Mouse (Mus musculus) embryonic facial prominence, embryonic 10.5 days (tissue): Measurements from ENCODE around the gene Rnaset2b. TPM values are rescaled to one million over a fixed set of nuclear protein-coding genes. Genes with fewer than 3 reads are reported as not detected.
"Not testable (repeated sequence)": the region's sequence is repeated elsewhere in the genome, so short reads cannot be mapped to it uniquely, and the experiment has no call there.

Experiments
- DNase-seq: peaks from one replicate; pipeline ENCODE4 v3.0.0-alpha.2; 2017; ENCODE audit warnings: low spot score
- H3K27ac ChIP-seq: fragments of 300-500 bp; sonication (generic); replicated peaks from 2 replicates; pipeline ENCODE4 v1.5.1; 2016; ENCODE audit warnings: mild to moderate bottlenecking
- H3K27me3 ChIP-seq: fragments of 300-500 bp; sonication (generic); replicated peaks from 2 replicates; pipeline ENCODE4 v1.6.1; 2016; ENCODE audit warnings: low read depth, mild to moderate bottlenecking; ENCODE audit not compliant: poor library complexity, severe bottlenecking
- H3K36me3 ChIP-seq: fragments of 300-500 bp; sonication (generic); replicated peaks from 2 replicates; pipeline ENCODE4 v1.6.1; 2016; ENCODE audit warnings: mild to moderate bottlenecking, moderate library complexity
- H3K4me1 ChIP-seq: fragments of 300-500 bp; sonication (generic); 2 replicates; pipeline ENCODE4 v1.6.1; 2016
- H3K4me3 ChIP-seq: fragments of 300-500 bp; sonication (generic); 2 replicates; pipeline ENCODE4 v1.5.1; 2016; ENCODE audit warnings: mild to moderate bottlenecking, moderate library complexity
- H3K9me3 ChIP-seq: fragments of 300-500 bp; sonication (generic); 2 replicates; pipeline ENCODE4 v1.6.1; 2016; ENCODE audit warnings: mild to moderate bottlenecking
- WGBS: fragments of 180-500 bp; shearing (Covaris S2); methylation state at CpG from one replicate; pipeline ENCODE4 v1.1.7; 2016; 5-methylcytosine and 5-hydroxymethylcytosine counted together
- polyA plus RNA-seq: library from polyadenylated mRNA; unstranded; fragments of >200 nt; fragmentation: Nextera tagmentation; extraction: Ambion mirVana; gene quantifications from 2 replicates; pipeline ENCODE4 v1.2.1, GENCODE M21; 2016

Rnaset2b gene
- polyA plus RNA-seq, 1 experiment from 2014 or later: 126 TPM

GRCm38 (mm10) chr17:6997778-6998490 is 27.5 kb downstream of the Rnaset2b start:
- H3K27me3 ChIP-seq, DNase-seq, H3K9me3 ChIP-seq, H3K4me3 ChIP-seq, H3K36me3 ChIP-seq, H3K27ac ChIP-seq, H3K4me1 ChIP-seq: not testable (repeated sequence)
- 76% methylated on average over 2 of the region's 7 CpGs for WGBS

DNA sequence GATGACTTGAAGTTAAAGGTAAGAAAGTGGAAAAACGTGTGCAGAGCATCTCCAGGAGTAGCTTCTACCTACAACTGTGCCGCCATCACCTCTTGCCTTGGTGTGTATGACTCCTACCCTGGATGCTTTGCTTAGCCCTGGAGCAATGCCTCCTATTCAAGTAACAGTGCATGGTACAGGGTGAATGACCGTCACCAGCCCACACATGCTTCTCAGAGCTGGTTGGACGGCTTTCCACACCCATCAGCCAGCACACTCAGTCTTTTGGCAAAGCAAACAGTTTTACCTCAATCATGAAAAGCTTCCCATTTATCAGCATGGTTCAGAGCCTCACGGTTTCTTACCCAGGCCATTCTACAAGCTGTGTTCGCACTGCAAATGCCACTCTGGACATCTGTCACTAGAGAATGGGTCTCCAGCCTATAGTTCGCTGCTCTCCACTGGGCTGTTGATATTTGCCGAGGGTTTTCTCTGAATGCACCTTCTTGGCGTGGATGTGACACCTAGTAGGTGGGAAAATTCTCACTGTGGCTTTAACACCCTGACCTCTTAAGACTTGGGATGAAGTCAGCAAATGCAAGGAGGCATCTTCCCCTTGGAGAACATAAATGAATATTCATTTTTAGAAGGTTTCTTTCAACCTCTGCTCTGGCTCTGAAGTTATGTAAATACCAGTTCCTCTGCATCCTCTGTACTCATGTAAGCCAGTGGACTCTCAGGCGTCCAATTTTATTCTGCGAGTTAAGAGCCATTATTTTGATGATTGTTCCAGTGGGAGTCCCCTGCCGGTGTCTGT is 31.6 kb downstream of the Rnaset2b start:
- not testable (repeated sequence) for H3K27ac ChIP-seq, H3K4me1 ChIP-seq, H3K36me3 ChIP-seq, H3K4me3 ChIP-seq, DNase-seq, H3K27me3 ChIP-seq, H3K9me3 ChIP-seq
- WGBS: 89% methylated on average over 9 of the region's 12 CpGs

DNA sequence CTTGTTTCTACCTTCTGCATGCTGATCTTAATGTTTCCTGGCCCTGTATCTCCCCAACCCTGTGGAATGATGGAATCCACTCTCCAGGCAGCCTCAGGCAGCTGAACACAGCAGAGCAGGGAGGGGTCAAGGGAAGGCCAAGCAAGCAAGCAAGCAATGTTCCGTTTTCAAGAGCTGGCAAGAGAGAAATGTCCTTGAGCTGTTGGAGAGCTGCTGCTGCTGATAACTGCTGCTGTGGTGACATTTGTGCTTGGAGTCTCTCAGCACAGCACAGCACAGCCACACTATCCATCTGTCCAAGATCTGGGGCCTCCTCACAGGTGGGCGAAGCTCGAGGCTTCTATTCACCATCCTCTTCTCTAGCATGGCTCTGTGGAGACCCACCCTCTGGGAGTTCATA is 33.0 kb downstream of the Rnaset2b start:
- no CpG with 5 or more reads among the region's 3 CpGs for WGBS
- DNase-seq, H3K27ac ChIP-seq, H3K4me3 ChIP-seq, H3K36me3 ChIP-seq, H3K4me1 ChIP-seq, H3K27me3 ChIP-seq, H3K9me3 ChIP-seq: not testable (repeated sequence)

GRCm38 (mm10) chr17:7005646-7006045 is 35.2 kb downstream of the Rnaset2b start:
- not testable (repeated sequence) for H3K4me3 ChIP-seq, H3K9me3 ChIP-seq, H3K27ac ChIP-seq, H3K36me3 ChIP-seq, H3K27me3 ChIP-seq, DNase-seq, H3K4me1 ChIP-seq
- WGBS: 48% methylated on average over 4 of the region's 4 CpGs

DNA sequence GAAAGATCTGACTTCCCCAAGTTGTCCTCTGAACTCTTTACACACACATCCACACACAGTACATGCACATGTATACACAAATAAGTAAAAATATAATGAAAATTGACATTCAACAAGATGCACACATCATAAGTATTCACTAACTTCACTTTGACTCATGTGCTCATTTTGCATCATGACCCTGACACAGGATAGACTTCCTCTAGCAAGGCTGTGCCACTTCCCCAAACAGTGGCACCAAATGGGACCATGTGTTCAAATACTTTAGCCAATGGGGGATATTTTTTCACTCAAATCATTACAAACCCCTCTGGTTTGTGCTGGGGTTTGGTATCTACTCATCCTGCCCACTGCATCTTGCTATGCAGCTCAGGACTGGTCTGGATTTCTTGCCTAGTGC is 38.5 kb downstream of the Rnaset2b start:
- not testable (repeated sequence) for H3K4me3 ChIP-seq, DNase-seq

DNA sequence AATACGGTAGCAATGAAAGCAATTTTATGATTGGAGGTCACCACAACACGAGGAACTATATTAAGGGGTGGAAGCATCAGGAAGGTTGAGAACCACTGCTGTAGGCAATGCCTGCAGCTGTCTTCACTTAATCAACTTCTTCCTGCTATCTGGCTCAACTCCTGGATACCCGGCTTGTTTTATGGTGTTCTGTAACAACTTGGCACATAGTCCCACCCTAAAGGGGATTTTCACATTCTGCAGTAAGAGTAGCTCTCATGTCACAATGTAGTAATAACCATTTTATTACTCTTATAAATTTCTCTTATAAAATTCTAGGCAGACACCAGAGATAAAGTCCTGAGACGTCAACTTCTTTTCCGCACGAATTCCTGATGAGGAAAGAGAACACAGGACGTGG is 39.0 kb downstream of the Rnaset2b start:
- no CpG with 5 or more reads among the region's 7 CpGs for WGBS
- not testable (repeated sequence) for H3K4me3 ChIP-seq, H3K27ac ChIP-seq, H3K36me3 ChIP-seq, DNase-seq, H3K27me3 ChIP-seq, H3K4me1 ChIP-seq, H3K9me3 ChIP-seq

More for the DNA sequence above, 38.5 kb downstream of the Rnaset2b start:
- not testable (repeated sequence) for H3K36me3 ChIP-seq, H3K27ac ChIP-seq, H3K4me1 ChIP-seq, H3K9me3 ChIP-seq, H3K27me3 ChIP-seq

- not testable (repeated sequence) for H3K36me3 ChIP-seq, H3K27ac ChIP-seq, DNase-seq, H3K9me3 ChIP-seq, H3K27me3 ChIP-seq, H3K4me1 ChIP-seq, H3K4me3 ChIP-seq
- 70% methylated on average over 7 of the region's 9 CpGs for WGBS
Measured at GRCm38 (mm10) chr17:7009901-7010300, 39.5 kb downstream of the Rnaset2b start.

DNA sequence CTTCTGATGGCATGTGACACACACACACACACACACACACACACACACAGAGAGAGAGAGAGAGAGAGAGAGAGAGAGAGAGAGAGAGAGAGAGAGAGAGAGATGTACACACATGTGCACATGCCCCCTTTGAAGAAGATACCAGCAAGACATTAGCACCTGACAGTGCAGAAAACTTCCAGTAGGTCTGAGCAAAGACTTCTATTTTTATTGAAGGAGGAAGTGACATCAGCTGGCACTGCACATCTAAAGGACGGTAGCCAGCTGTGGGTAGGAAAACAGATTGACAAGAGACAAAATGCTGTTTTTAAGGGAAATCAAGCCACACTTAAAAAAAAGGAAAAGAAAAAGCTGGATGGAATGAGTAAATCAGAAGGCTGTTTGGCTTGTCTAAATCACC is 43.8 kb downstream of the Rnaset2b start:
- not testable (repeated sequence) for H3K4me3 ChIP-seq, DNase-seq, H3K27me3 ChIP-seq, H3K27ac ChIP-seq, H3K36me3 ChIP-seq, H3K9me3 ChIP-seq, H3K4me1 ChIP-seq
- no CpG with 5 or more reads among the region's 1 CpGs for WGBS

DNA sequence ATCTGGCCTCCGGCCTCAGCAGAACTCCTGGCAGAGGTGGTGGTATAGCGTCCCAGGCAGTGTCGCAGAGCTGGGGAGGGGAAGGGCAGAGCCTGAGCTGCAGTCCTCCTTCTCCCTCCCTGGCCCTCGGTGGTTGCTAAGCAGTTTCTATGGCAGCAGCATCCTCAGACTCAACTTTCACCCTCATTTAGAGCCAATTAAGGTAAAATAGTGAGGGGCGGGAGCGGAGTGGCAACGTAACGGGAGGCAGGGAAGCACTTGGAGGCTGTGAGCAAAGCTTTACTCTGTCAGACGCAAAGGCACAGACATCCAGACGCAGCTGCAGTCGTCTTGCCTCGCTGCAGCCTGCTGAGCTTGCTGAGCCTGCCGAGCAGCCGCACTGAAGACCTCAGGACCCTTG is 54.8 kb downstream of the Rnaset2b start, which contains the start of gene Gm1604a:
Gm1604a (plus strand) TSS at position 312 of the 400 bp plus-strand sequence.
- not testable (repeated sequence) for H3K4me3 ChIP-seq, H3K4me1 ChIP-seq
- 16% methylated on average over 10 of the region's 14 CpGs for WGBS

GRCm38 (mm10) chr17:7025764-7026346 is 55.4 kb downstream of the Rnaset2b start:
- H3K27me3 ChIP-seq, H3K27ac ChIP-seq, H3K4me1 ChIP-seq, DNase-seq, H3K36me3 ChIP-seq, H3K4me3 ChIP-seq, H3K9me3 ChIP-seq: not testable (repeated sequence)
- WGBS: 55% methylated on average over 3 of the region's 14 CpGs

More for the DNA sequence above, 54.8 kb downstream of the Rnaset2b start, which contains the start of gene Gm1604a:
- not testable (repeated sequence) for H3K27ac ChIP-seq, H3K27me3 ChIP-seq, H3K9me3 ChIP-seq, DNase-seq, H3K36me3 ChIP-seq

DNA sequence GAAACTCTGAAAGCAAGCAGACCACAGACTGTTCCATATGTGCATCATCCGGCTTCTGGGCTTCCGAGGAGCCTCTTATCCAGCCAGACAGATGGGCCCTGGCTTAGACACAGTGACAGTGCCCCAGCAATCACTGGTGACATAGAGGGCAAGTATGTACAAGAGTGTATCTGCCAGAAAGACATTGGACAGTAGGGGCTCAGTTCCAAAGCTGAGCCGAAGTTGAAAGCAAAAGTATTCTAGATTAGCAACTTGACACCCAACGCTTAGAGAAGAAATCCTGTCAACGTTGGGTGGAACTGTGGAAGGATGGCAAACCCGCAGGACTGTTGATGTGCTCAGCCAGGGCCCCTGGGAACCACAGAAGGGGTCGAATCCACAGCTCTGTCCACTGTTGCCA is 59.8 kb downstream of the Rnaset2b start:
- not testable (repeated sequence) for H3K27ac ChIP-seq

DNA sequence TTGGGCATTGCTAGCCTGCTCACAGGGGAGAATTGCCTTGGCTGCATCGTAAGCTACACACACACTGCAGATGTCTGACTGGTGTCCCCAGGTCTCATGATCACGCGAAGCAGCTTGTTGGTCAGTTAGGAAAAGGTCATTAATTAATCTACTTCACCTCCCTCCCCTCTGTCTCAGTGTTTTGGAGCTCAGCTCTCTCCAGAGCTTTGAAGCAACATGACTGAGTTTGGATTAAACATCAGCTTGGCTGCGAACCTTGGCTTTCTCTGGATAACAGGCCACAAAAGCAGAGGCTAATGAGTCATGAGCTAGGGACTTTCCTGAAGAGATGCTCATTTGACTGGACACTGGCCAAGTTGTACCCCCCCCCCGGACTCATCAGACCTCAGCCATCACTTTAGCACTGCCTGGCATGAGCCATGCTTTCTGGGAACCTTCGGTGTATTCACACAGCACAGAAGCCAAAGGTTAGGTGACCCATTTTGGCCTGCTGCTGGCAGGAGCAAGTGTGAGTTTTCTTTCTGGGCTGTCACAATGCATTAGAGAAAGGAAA is 60.3 kb downstream of the Rnaset2b start:
- H3K4me3 ChIP-seq, H3K27ac ChIP-seq, H3K4me1 ChIP-seq, H3K27me3 ChIP-seq, H3K36me3 ChIP-seq, H3K9me3 ChIP-seq, DNase-seq: not testable (repeated sequence)
- 63% methylated on average over 3 of the region's 6 CpGs for WGBS

More for the DNA sequence above, 59.8 kb downstream of the Rnaset2b start:
- H3K27me3 ChIP-seq, H3K36me3 ChIP-seq, H3K4me3 ChIP-seq, H3K9me3 ChIP-seq, DNase-seq, H3K4me1 ChIP-seq: not testable (repeated sequence)
- WGBS: 69% methylated on average over 7 of the region's 7 CpGs
